Mouse (Mus musculus) brain, adult 2 months (tissue): ENCODE measurements around the gene Grm5.

Source experiments
- DNase-seq: peaks from one replicate; pipeline ENCODE4 v3.0.0; 2011; ENCODE audit warnings: low read depth, low spot score

Gene Grm5

DNA sequence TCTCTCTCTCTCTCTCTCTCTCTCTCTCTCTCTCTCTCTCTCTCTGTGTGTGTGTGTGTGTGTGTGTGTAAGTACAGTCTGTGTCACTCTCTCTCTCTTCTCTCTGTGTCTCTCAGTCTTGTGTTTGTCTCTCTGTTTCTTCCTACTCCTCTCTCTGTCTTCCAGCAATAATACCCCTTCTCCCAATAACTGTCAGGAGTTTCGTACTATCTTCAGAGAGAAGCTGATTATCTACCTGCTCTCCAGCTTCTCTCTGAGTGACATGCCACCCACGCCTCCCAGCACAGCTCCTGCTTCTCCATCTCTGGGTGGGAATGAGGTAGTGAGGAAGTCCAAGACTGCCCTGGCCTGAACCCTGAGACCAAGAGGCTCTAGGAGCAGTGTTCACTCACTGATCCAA, at the start of gene Grm5:
Gene Grm5 (plus strand): TSS at position 301 of the 400 bp plus-strand sequence.
- no peak for DNase-seq

DNA sequence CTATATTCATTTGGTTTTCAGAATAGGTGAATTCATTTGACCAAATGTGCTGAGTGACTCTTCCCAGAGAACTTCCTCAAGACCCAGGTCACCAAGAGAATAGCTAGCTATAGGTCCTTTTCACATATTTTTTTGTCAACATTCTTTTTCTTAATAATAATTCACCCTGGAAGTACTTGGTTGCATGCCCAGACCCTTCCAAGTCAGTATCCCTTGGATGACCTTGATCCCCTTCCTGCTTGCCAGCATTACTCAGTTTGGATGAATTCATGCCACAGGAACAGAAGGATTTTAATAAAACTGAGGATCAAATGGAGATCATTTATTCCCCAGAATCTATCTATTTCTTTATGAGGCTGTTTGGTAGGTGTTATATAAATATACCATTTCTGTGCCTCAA, 44.9 kb upstream of the Grm5 start:
- DNase-seq, result no peak

DNA sequence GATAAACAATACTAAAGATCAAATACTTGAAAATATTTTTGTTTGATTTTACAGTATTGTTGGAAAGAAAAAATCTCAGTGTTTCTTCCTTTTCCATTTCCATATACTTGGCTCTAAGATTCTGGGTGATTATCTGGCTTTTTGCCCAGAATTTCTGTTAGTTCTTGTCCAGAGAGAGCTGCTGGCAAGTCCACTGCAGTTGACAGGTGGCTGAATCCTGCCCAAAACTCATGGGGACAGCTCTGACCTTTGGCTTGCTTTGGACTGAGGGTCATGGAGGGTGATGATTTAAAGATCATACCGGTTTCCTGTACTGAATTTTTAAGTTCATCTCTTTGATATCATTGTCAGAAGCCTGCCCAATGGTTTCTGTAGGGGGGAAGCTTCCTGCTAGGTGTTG, 18.7 kb upstream of the Grm5 start:
- no peak for DNase-seq

DNA sequence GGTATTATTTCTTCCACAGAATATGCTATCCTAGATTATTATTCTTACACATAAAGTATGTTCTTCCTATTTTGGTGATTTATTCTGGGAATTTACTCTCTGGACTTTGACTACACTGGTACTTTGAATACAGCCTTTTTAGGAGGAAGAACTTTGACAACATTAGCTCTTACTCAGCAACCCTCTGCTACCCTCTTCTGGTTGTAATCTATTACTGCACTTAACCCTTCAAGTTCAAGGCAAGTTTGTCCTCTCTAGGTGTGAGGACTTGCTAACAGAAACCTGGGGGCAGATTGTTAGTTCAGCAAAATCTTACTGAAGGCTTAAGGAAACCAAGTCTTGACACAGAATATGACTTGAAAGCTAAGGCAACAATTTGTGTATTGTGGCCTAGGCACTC, 17.5 kb upstream of the Grm5 start:
- DNase-seq, result peak; percentile 52

DNA sequence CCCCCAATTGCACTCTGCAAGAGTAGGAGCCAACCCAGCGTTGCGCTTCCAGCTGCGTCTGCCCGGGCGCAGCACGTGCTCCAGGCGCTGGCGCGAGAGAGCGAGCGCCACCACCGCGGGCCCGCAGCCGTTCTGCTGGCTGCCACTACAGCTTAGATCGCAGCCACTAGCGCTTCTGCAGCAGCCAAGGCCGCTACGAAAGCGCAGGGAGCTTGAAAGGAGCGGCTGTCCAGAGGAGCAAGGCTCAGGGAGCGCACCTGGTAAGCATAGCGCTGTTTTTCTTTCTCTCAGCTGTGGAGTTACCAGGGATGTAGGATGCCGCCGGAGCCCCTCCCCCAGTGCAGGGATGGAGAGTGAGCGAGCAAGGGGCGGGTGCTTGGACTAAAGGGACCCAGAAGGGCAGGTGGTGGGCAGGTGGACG, 323 bp downstream of the Grm5 start:
- DNase-seq, result peak; percentile 85

DNA sequence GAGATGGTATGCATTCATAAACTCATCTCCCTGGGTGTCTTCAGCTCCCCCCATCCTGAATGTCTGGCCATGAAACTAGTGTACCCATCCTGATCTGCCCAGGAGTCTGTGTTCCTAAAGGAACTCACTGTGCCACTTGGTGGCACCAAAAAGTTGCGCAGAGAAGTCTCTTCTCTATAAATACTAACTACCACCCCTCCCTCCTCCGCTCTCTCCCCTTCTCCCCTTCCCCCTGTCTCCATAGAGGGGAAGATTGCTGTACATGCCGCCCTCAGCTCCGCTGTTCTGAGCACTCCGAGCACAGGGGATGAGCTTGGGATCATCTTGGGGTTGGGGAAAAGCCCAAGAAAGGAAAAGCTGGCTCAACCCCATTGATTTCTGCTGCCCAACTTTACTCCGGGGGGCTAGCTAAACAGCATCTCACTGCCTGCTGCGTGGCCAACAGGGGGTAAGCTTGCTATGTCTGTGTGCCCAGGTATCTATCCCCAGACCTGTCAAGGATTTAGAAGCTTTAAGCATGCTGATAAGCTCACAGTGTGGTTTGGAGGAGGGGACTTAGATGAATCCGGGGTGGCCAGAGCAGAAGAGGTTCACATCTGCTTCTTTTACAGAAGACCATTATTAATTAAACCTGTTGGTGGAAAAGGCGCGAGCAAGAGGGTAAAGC, 2.4 kb downstream of the Grm5 start:
- DNase-seq, result peak; percentile 89

DNA sequence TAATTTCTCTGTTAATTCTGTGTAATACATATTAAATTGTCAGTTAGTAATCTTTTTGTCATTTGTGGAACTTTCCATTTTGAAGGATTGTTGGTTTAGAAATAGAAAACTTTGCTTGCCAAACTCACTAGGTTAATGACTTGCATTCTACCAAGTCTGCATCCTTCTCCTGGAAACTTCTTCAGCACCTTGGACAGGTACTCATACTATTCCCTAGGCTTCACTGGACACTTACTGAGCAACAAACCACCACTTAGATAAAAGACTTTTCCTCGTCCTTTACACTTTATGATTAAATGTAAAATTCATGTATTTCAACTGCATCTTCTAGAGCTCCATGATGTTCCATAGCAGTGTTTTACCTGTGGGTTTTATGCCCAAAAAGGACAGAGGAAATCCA, 4.0 kb downstream of the Grm5 start:
- no peak for DNase-seq

DNA sequence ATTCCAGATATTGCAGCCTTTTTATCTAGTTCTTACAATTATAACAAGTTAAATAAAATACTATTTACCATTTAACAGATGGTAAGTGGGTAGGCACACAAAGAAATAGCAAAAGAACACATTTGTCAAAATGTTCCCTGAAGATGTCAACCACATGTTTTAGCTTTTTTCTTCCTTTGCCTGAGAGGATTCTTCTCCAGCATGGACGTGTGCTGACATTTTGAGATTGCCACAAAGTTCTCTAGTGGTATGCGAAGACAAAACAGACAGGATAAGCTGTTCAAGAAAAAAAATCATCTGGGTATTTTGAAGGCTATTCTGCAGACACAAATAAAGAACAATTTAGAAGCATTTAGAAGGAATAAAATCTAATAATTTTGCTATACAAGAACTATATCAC, 42.3 kb downstream of the Grm5 start:
- DNase-seq, result peak; percentile 54

DNA sequence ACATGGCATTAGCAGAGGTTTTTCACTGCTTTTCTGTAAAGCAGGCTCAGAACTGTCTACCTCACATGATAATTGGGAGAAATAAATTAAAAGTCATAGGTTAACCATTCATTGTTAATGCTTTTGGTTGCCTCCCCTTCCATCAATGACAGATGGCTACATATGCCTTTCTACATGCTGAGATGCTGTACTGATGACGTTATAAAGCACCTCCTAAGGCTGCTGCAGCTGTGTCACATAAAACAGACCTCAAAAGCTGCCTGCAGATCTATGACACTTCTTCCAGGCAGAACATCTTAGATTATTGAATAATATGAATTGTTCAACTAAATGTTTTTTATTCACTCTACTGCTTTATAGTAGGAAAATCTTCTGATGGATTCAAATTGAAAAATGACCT, 51.6 kb downstream of the Grm5 start:
- DNase-seq, result no peak

DNA sequence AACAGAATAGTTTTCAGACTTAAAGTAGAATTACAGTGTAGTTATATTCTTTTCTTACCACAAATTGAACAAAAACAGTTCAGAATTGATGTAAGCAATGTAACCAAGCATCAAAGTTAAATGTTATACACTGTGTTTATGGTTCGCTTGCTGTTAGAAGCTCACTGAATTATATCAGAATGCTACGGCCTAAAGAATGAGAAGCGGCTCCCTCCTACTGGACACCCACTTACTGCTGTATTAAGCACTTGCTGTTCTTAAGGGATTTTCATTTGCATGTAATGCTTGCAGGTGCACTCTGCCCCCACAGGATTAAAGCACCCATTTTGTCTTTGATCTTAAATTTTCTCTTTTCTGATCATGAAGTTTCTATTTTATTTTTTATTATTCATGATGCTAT, 66.6 kb downstream of the Grm5 start:
- peak; percentile 67 for DNase-seq

DNA sequence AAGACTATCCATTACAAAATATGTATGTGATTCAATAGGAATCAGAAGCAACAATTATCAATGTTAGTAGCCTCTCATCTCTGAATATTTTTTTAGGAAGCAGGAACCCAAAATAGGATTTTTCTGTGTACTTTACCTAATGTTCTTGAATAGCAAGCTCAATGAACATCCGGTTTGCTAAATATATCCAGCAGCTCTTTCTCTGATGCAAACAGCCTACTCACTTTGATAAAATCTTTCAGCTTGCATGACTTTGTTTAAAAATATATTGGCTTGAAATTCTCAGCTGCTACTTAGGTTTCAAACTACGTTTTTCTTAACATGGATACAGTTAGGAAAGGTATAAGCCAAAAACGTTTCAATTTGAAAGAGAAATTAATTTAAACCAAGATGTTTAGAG, 77.8 kb downstream of the Grm5 start:
- peak; percentile 76 for DNase-seq

DNA sequence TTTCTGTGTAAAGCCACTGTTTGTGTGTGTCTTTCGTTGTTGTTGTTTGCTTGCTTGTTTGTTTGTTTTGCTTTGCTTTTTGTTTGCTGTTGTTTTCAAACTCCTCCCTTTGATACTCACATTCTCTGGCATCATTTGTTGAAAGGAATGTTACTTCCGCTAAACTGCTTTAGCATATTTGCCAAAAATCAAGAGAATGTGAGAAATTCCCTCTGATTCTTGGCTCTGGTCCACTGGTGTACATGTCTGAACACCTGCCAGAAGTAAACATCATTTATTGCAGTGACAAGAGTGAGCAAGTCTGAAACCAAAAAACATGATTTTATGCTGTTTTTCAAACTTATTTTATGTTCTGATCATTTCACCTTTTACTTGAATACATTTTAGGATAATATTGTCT, 80.1 kb downstream of the Grm5 start:
- peak; percentile 27 for DNase-seq

DNA sequence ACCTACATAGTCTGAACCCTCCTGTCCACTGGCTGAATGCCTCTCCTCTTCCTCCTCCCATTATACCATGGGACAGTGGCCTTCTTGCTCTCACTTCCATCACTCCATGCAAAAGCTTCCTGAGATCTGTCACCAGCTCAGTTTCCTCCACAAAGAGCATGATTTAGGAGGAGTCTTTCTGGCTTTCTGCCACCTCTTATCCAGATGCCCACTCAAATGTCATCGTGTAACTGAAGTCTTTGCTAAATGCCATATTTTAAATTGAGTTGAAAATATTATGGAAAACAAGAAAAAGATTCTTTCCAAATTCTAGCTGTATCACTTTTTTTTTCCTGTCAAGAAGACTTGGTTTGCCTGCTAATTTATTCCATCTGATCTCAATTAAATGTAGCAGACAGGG, 132.4 kb downstream of the Grm5 start:
- DNase-seq, result peak; percentile 83

DNA sequence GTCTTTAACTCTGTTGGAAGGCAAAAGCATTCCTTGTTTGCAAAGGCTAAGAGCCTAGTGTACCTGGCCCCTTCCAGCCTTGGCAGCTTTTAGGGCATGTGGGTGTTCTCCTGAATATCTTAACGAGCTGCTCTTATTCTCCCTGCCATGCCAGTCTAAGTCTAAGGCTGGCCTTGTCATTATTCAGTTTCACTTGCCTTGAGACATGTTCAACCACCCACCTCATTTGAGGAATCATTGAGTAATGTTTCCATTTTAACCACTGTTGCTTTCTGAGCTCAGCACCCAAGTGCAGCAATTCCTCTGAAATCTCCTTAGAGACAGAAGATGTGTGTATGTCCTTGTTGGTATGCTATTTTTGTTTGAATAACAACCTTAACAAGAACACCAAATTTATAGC, 134.7 kb downstream of the Grm5 start:
- peak; percentile 71 for DNase-seq

DNA sequence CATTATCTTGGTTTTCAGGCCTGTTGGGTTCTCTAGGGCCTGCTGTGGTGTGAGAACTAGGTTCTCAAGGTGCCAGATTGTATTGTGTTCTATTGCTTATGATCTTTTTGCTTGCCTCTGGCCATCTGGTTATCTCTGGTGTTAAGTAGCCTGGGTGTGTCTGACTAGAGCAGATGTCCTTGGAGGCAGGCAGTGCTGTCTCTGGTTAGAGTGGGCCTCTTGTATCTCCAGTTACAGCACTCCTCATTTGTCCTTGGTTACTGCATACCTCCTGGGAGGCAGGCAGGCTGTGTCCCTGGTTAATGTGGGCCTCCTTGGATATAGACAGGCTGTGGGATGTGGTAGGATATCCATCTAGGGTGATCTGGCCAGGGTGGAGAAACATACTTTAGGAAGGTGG, 150.5 kb downstream of the Grm5 start:
- DNase-seq, result no peak

DNA sequence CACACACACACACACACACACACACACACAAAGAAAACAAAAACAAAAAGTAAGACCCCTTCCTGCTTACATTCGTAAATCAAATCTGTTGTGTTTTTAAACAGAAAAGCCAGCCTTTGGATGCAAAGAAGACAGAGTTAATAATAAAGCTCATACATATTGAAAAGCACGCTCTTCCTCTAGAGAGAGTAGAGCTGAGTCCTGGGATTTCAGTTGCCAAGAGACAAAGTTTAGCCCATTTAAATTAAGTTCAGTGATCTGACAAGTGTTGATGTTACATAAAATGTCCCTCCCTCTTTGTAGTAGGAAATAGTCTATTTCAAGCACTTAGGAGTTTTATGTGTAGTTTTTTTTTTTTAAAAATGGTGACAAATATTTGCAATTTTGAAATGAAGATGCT, 178.0 kb downstream of the Grm5 start:
- DNase-seq, result peak; percentile 45

DNA sequence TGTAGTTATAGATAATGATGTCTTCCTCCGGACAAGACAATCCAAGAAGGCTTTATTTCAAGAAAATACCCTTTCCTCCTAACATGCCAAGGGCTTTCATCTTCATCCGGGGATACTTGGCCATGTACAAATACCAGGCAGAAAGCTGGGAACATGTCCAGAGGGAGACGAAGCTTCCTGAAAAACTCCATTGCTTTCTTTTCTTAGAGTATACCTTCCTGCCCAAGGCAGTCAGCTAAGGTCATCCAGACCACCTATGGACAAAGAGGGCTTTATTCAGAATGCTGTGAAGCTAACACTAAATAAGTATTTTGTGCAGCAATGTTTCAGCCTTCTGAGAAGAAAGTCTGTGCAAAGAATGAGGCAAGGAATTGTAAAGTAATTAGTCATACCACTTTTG, 178.4 kb downstream of the Grm5 start:
- DNase-seq, result peak; percentile 5

DNA sequence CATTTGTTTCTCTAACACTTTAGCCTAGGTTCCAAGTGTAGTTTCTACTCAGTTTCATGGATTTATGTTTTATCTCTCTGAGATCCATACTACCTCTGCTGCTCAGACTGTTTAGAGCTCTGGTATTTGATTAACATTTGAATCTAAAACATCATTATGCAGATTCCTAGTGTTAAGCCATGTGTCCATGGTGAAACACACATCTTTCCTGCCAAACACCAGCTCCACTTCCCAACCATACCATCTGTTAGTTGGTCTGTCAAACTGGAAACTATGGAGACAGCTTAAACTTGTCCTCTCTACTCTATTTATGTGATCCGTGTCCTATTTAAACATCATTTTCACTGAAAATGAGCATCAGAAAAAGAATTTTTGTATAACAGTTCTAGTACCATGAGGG, 203.6 kb downstream of the Grm5 start:
- peak; percentile 87 for DNase-seq

DNA sequence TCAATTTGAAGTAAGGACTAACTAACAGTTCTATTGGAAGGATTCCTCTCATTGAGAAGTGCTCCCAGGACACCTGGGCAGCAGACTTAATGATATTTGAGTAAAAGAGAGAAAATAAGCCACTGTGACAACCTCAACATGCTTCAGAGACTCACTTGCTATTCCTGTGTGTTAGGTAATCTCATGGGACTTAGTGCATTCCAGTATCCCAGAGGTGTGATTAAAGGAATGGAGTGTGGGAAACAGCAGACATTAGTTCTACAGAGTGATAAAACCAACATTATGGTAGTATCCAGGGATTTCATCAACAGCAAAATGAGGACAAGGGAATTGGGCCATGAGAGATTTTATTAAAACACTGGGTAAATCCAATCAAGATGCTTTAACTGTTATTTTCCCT, 205.0 kb downstream of the Grm5 start:
- no peak for DNase-seq

DNA sequence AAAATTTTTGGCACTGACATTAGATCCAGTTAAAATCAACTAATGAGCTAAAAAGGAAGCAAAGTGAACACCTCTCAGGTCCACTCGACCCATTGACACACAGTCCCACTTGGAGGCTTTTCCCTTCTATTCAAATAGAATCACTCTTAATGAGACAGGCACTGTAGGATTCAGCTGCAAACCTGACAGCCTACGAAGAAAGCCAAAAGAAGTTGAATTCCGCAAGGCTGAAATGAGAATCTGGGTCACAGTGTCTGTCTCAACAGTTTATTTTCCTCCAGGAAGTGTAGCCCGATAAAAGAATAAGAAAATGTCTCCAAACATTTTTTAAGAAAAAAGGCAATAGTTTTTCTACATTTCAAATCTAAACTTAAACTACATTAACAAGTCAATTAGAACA, 209.9 kb downstream of the Grm5 start:
- peak; percentile 54 for DNase-seq

DNA sequence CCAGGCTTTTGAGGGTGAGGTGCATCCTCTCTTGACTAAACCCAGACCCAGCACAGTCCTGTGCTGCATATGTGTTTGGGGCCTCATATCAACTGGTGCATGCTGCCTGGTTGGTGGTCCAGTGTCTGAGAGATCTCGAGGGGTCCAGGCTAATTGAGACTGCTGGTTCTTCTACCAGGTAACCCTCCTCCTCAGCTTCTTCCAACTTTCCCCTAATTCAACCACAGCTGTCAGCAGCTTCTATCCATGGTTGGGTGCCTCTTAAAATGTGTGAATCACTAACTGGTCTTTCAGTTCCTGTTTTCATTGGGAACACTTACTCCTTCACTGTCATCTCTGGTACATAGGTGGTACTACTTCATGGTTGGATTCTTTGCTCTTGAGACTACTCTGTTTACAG, 240.9 kb downstream of the Grm5 start:
- no peak for DNase-seq

DNA sequence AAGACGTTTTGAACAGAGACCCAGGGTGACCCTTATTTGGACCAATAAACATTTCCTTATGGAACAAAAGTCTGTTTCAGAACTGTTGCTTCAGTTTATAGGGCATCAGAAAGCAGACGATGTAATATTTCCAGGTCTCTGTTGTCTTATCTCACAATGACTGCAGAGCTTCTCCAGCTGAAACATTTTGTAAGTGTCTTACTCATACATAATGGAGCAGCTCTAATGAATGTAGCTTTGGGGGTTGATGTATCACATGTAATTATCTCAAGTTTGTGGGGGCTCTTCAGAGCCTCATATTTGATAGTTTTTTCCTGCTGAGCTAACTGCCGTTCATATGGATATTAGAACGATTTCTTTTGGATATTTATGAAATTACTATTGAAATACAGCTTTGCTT, 250.7 kb downstream of the Grm5 start:
- peak; percentile 29 for DNase-seq

DNA sequence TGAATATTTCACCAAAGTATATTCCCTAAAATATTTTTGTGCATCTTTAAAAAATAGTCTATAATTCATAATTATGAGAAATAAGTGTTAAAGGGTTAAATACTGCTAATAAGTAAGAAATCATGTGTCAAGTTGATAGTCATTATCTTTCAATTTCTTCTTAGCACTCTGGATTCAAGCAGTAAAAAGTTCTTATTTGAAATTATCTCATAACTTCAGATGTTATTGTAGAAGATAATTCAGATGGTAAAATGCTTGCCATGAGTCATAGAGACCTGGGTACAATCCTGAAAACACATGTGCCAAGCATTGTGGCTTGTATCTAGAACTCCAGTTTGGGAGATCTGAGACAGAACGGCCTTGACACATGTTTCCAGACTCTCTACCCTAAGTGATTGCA, 254.6 kb downstream of the Grm5 start:
- no peak for DNase-seq

DNA sequence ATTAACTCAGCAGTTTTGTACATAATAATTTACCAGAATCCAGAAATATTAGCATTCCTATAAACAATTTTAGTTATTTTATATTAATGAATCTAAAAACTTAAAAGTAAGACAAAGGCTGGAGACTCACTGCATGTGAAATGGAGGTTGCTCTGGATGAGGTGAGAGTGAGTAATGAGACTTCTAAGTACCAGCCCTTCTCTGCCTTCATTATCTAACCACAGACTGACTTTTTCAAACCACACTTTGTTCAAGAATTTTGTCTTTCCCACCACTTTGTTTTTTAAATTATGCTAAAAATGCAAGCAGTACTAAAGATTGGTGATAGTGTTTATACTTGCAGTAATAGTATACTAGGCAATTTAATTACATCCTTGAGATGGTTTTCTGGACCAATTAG, 259.5 kb downstream of the Grm5 start:
- DNase-seq, result no peak
